Mouse (Mus musculus): ENCODE results near the gene Mvp. TPM values are rescaled to one million over a fixed set of nuclear protein-coding genes. Genes with fewer than 3 reads are reported as not detected.

The Mvp gene
- polyA plus RNA-seq, 1 experiment, result 64.9 TPM

- Histone ChIP-seq H3K27me3 (ENCODE audit: control insufficient read depth, insufficient read depth, low read length) (no peaks in the 10 kb centered on the region), H3K4me3 (ENCODE audit: control insufficient read depth, insufficient read depth, low read length) (peak within 1 kb of the TSS; percentile 86), H3K27ac (ENCODE audit: control insufficient read depth, insufficient read depth, low read length) (peak within 1 kb of the TSS; percentile 94), H3K36me3 (ENCODE audit: control insufficient read depth, insufficient read depth, low read length) (peaks cover 10% of the 10 kb centered on the region; the same call in 1 of the 2 replicates), H3K4me1 (replicated peaks; ENCODE audit: control insufficient read depth, insufficient read depth, low read length) (peaks cover 29% of the 10 kb centered on the region)
- DNase-seq, result peak; percentile 100
- TF ChIP-seq POLR2A (IDR thresholded peaks at IDR 0.05; ENCODE audit: control insufficient read depth, extremely low read depth, insufficient read depth, low read length, poor library complexity) (peak; percentile 43), CTCF (IDR thresholded peaks at IDR 0.05; ENCODE audit: borderline replicate concordance, control insufficient read depth, extremely low read depth, insufficient read depth, low read length, poor library complexity) (peak; percentile 57; the same call in 1 of the 2 replicates)
- under 1% methylated on average over 39 of the region's 63 CpGs for WGBS
These were observed 12.7 kb upstream of the Mvp start, which contains the start of gene Maz for GRCm38 (mm10) chr7:127026984-127027726. Gene Maz, minus strand, starts transcription at chr7:127027037.

GRCm38 (mm10) chr7:127026616-127026983 is 12.2 kb upstream of the Mvp start:
- H3K4me1 ChIP-seq (replicated peaks; ENCODE audit: control insufficient read depth, insufficient read depth, low read length), result peaks cover 34% of the 10 kb centered on the region
- WGBS, result 30% methylated on average over 2 of the region's 48 CpGs
- TF ChIP-seq CTCF (IDR thresholded peaks at IDR 0.05; ENCODE audit: borderline replicate concordance, control insufficient read depth, extremely low read depth, insufficient read depth, low read length, poor library complexity) (no peak), POLR2A (IDR thresholded peaks at IDR 0.05; ENCODE audit: control insufficient read depth, extremely low read depth, insufficient read depth, low read length, poor library complexity) (no peak)
- DNase-seq, result peak; percentile 79
- H3K27ac ChIP-seq (ENCODE audit: control insufficient read depth, insufficient read depth, low read length), result peak overlapping the region; percentile 89; the same call in 1 of the 2 replicates
- H3K4me3 ChIP-seq (ENCODE audit: control insufficient read depth, insufficient read depth, low read length), result peak overlapping the region; percentile 86
- no peaks in the 10 kb centered on the region for H3K27me3 ChIP-seq (ENCODE audit: control insufficient read depth, insufficient read depth, low read length)
- H3K36me3 ChIP-seq (ENCODE audit: control insufficient read depth, insufficient read depth, low read length), result peaks cover 7% of the 10 kb centered on the region; the same call in 1 of the 2 replicates

GRCm38 (mm10) chr7:127026161-127026600 is 11.8 kb upstream of the Mvp start:
- Histone ChIP-seq H3K27me3 (ENCODE audit: control insufficient read depth, insufficient read depth, low read length) (no peaks in the 10 kb centered on the region), H3K4me3 (ENCODE audit: control insufficient read depth, insufficient read depth, low read length) (peak overlapping the region; percentile 86), H3K27ac (ENCODE audit: control insufficient read depth, insufficient read depth, low read length) (peak overlapping the region; percentile 89), H3K36me3 (ENCODE audit: control insufficient read depth, insufficient read depth, low read length) (peaks cover 7% of the 10 kb centered on the region; the same call in 1 of the 2 replicates), H3K4me1 (replicated peaks; ENCODE audit: control insufficient read depth, insufficient read depth, low read length) (peaks cover 38% of the 10 kb centered on the region)
- under 1% methylated on average over 43 of the region's 48 CpGs for WGBS
- DNase-seq, result peak; percentile 79
- TF ChIP-seq POLR2A (IDR thresholded peaks at IDR 0.05; ENCODE audit: control insufficient read depth, extremely low read depth, insufficient read depth, low read length, poor library complexity), result peak; percentile 38; the same call in 1 of the 2 replicates
- no peak for TF ChIP-seq CTCF (IDR thresholded peaks at IDR 0.05; ENCODE audit: borderline replicate concordance, control insufficient read depth, extremely low read depth, insufficient read depth, low read length, poor library complexity)

- TF ChIP-seq CTCF (IDR thresholded peaks at IDR 0.05; ENCODE audit: borderline replicate concordance, control insufficient read depth, extremely low read depth, insufficient read depth, low read length, poor library complexity) (no peak), POLR2A (IDR thresholded peaks at IDR 0.05; ENCODE audit: control insufficient read depth, extremely low read depth, insufficient read depth, low read length, poor library complexity) (no peak)
- H3K27ac ChIP-seq (ENCODE audit: control insufficient read depth, insufficient read depth, low read length), result peak overlapping the region; percentile 89
- H3K27me3 ChIP-seq (ENCODE audit: control insufficient read depth, insufficient read depth, low read length), result no peaks in the 10 kb centered on the region
- H3K4me1 ChIP-seq (replicated peaks; ENCODE audit: control insufficient read depth, insufficient read depth, low read length), result peaks cover 41% of the 10 kb centered on the region
- H3K36me3 ChIP-seq (ENCODE audit: control insufficient read depth, insufficient read depth, low read length), result peaks cover 7% of the 10 kb centered on the region; the same call in 1 of the 2 replicates
- WGBS, result under 1% methylated on average over 63 of the region's 65 CpGs
- peak overlapping the region; percentile 86 for H3K4me3 ChIP-seq (ENCODE audit: control insufficient read depth, insufficient read depth, low read length)
- DNase-seq, result peak; percentile 60
These were observed 11.2 kb upstream of the Mvp start for GRCm38 (mm10) chr7:127025556-127026160.

- under 1% methylated on average over 30 of the region's 30 CpGs for WGBS
- Histone ChIP-seq H3K27ac (ENCODE audit: control insufficient read depth, insufficient read depth, low read length) (peak overlapping the region; percentile 89), H3K36me3 (ENCODE audit: control insufficient read depth, insufficient read depth, low read length) (peaks cover 7% of the 10 kb centered on the region; the same call in 1 of the 2 replicates), H3K27me3 (ENCODE audit: control insufficient read depth, insufficient read depth, low read length) (no peaks in the 10 kb centered on the region), H3K4me1 (replicated peaks; ENCODE audit: control insufficient read depth, insufficient read depth, low read length) (peaks cover 48% of the 10 kb centered on the region), H3K4me3 (ENCODE audit: control insufficient read depth, insufficient read depth, low read length) (peak overlapping the region; percentile 86)
- peak; percentile 87 for DNase-seq
- TF ChIP-seq POLR2A (IDR thresholded peaks at IDR 0.05; ENCODE audit: control insufficient read depth, extremely low read depth, insufficient read depth, low read length, poor library complexity), result 0 out of 2 replicates have a peak, but pooled peaks have one; percentile 48
- TF ChIP-seq CTCF (IDR thresholded peaks at IDR 0.05; ENCODE audit: borderline replicate concordance, control insufficient read depth, extremely low read depth, insufficient read depth, low read length, poor library complexity), result peak; percentile 82
These were observed 10.5 kb upstream of the Mvp start for GRCm38 (mm10) chr7:127024755-127025555.
